Mouse (Mus musculus): Measurements from ENCODE around the gene D10Wsu102e.

DNA sequence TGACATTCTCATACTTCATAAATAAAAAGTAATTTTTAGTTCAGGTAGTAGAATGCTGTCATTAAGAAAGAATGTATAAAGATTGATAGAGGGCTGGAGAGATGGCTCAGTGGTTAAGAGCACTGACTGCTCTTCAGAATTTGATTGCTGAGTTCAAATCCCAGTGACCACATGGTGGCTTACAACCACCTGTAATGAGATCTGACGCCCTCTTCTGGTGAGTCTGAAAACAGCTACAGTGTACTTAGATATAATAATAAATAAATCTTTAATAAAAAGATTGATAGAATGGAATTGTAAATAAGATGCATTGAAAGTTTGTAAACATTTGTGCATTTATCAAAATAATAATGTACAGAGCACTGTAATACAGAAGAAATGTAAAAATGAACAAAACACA, 176.4 kb downstream of the D10Wsu102e start:
- TF ChIP-seq POLR2A (IDR thresholded peaks at IDR 0.05; ENCODE audit: borderline replicate concordance, insufficient read depth, low read length) (no peak), CTCF (IDR thresholded peaks at IDR 0.05; ENCODE audit: borderline replicate concordance, insufficient read depth, low read depth, low read length) (no peak)
